Mouse (Mus musculus): ENCODE data around the gene Cyp4v3. TPM values are rescaled to one million over a fixed set of nuclear protein-coding genes. Genes with fewer than 3 reads are reported as not detected.

The Cyp4v3 gene
- polyA plus RNA-seq, 1 experiment from 2014 or later: 1.4 TPM

DNA sequence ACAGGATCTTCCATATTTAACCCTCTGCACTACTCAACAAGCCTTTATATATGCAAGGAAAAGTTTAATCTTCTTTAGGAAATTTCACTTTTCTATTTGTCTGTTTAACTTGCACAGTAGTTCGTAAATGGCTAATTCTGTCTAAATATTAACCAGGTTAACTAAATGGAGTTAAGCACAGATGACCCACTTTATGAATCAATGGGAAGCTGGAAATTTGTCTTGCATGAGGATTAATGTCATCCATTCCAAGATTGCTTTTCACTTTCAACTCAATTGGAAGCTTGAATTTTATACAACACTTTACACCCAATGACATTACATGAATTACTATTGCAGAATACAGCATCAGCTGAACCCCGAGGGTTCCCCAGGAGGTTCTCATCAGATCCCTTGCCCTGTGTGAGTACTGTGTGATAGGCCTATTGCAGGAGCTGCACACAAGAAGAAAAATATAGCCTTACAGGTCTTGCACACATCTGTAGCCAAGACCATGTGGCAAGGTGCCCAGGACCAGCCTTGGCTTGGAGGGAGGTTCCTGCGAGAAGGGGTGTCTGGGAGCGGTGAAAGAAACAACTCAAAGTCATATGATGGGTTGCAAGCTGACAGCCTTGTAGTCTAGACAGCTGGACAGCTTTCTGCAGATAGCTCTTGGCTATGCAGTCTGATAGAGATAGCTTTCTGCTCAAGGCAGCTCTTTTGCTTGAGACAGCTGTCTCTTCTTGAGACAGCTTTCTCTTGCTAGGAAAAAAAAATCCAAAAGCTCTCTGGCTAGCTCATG, 65.2 kb downstream of the Cyp4v3 start:
- Histone ChIP-seq H3K9me3 (ENCODE audit: control insufficient read depth, low read length) (no peaks in the 10 kb centered on the region), H3K9ac (ENCODE audit: low read length) (no peak overlapping the region), H3K4me1 (replicated peaks; ENCODE audit: control insufficient read depth, insufficient read depth, low read length) (no peaks in the 10 kb centered on the region), H3K4me2 (ENCODE audit: low read length) (no peak overlapping the region), H3K4me3 (ENCODE audit: low read depth, low read length) (no peak overlapping the region), H3K36me3 (ENCODE audit: control insufficient read depth, insufficient read depth, low read length) (no peaks in the 10 kb centered on the region), H3K27me3 (replicated peaks; ENCODE audit: control insufficient read depth, insufficient read depth, low read length) (no peaks in the 10 kb centered on the region), H3K27ac (ENCODE audit: low read depth) (no peak overlapping the region)
- DNase-seq (ENCODE audit: low spot score) (no peak), ATAC-seq (replicated peaks; ENCODE audit: low FRiP score, low TSS enrichment, low read depth) (no peak)
- 68% methylated on average over 4 of the region's 4 CpGs for WGBS

DNA sequence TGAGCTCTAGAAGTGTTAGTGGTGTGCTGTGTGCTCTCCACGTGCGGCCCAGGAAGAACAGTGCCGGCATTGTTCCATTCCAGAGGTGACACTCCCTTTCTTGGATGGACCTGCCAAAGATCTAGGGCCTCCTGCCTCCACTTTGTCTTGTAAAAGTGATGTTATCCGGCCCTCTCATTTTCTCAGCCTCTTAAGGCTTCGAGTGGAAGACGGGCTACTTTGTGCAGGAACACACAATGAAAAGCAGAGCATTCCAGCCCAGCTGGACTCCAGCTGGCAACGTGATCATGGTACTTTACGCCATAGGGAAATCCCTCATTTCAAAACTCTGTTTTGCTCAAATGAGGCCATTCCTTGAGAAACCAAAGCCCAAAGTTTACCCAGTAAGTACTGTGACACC, 66.0 kb downstream of the Cyp4v3 start:
- Histone ChIP-seq H3K4me2 (ENCODE audit: low read length) (no peak overlapping the region), H3K9me3 (ENCODE audit: control insufficient read depth, low read length) (no peaks in the 10 kb centered on the region), H3K27ac (ENCODE audit: low read depth) (no peak overlapping the region), H3K9ac (ENCODE audit: low read length) (no peak overlapping the region), H3K4me3 (ENCODE audit: low read depth, low read length) (no peak overlapping the region), H3K4me1 (replicated peaks; ENCODE audit: control insufficient read depth, insufficient read depth, low read length) (no peaks in the 10 kb centered on the region), H3K36me3 (ENCODE audit: control insufficient read depth, insufficient read depth, low read length) (no peaks in the 10 kb centered on the region), H3K27me3 (replicated peaks; ENCODE audit: control insufficient read depth, insufficient read depth, low read length) (no peaks in the 10 kb centered on the region)
- DNase-seq (ENCODE audit: low spot score): no peak
- ATAC-seq (replicated peaks; ENCODE audit: low FRiP score, low TSS enrichment, low read depth): no peak
- WGBS: 60% methylated on average over 8 of the region's 8 CpGs

DNA sequence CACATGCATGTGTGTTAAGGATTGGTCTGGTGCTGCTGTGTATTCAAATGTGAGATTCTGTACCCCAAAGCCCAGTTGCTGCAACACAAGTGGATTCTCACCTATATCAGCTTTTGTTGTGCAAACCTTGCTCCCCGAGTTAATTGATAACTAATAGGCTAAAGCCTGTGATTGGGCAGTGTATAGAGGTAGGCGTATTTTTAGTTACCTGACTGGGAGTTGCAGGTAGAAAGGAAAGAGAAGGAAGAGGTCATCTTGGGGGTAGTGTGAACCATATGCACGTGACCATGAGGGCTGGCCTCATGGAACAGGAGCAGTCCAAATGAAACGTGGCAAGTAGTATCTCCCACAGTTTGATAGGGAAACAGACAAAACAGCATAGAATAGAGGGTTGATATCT, 68.1 kb downstream of the Cyp4v3 start:
- Histone ChIP-seq H3K4me1 (replicated peaks; ENCODE audit: control insufficient read depth, insufficient read depth, low read length) (no peaks in the 10 kb centered on the region), H3K4me3 (ENCODE audit: low read depth, low read length) (no peak overlapping the region), H3K27me3 (replicated peaks; ENCODE audit: control insufficient read depth, insufficient read depth, low read length) (no peaks in the 10 kb centered on the region), H3K36me3 (ENCODE audit: control insufficient read depth, insufficient read depth, low read length) (no peaks in the 10 kb centered on the region), H3K9ac (ENCODE audit: low read length) (no peak overlapping the region), H3K9me3 (ENCODE audit: control insufficient read depth, low read length) (no peaks in the 10 kb centered on the region), H3K27ac (ENCODE audit: low read depth) (no peak overlapping the region), H3K4me2 (ENCODE audit: low read length) (no peak overlapping the region)
- no peak for DNase-seq (ENCODE audit: low spot score)
- 82% methylated on average over 4 of the region's 4 CpGs for WGBS
- no peak for ATAC-seq (replicated peaks; ENCODE audit: low FRiP score, low TSS enrichment, low read depth)

DNA sequence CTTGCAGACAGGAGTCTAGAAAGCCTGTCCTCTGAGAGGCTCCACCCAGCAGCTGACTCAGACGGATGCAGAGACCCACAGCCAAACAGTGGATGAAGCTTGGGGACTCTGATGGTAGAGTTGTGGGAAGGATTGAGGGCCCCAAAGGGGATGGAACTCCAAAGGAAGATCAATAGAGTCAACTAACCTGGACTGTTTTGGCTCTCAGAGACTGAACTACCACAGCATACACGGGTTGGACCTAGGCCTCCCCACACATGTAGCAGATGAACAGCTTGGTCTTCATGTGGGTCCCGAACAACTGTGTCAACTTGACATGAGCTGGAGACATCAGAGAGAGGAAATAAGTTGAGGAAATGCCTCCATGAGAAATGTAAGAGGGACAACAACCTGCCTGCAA, 70.2 kb downstream of the Cyp4v3 start:
- no peaks in the 10 kb centered on the region for H3K36me3 ChIP-seq (ENCODE audit: control insufficient read depth, insufficient read depth, low read length)
- no peaks in the 10 kb centered on the region for H3K9me3 ChIP-seq (ENCODE audit: control insufficient read depth, low read length)
- 87% methylated on average over 3 of the region's 3 CpGs for WGBS

DNA sequence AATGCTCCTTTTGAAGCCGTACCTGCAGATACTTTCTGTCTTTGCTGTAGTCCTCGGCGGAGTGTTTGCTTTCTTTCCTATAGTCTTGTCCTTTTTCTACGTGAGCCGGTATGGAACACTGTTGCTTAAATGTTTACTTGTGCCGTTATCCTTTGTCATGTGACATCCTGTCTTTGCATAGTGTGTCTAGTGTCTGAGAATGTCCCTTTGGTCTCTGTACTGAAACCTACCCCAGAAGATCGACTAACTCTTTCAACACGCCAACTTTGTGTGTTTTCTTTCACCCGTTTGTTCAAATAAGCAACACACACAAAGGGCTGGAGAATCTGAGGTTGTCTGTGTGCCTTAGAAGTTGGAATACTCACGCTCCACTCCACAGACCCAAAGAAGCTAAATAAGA, 71.1 kb downstream of the Cyp4v3 start, which contains the start of gene F11:
Gene F11 (minus strand): TSS at position 112 of the 400 bp plus-strand sequence.
- no peak within 1 kb of the TSS for H3K9ac ChIP-seq (ENCODE audit: low read length)
- WGBS: 77% methylated on average over 10 of the region's 10 CpGs
- no peak within 1 kb of the TSS for H3K27ac ChIP-seq (ENCODE audit: low read depth)
- no peaks in the 10 kb centered on the region for H3K4me1 ChIP-seq (replicated peaks; ENCODE audit: control insufficient read depth, insufficient read depth, low read length)
- no peak within 1 kb of the TSS for H3K4me3 ChIP-seq (ENCODE audit: low read depth, low read length)
- H3K4me2 ChIP-seq (ENCODE audit: low read length): no peak within 1 kb of the TSS
- ATAC-seq (replicated peaks; ENCODE audit: low FRiP score, low TSS enrichment, low read depth): no peak
- H3K27me3 ChIP-seq (replicated peaks; ENCODE audit: control insufficient read depth, insufficient read depth, low read length): no peaks in the 10 kb centered on the region
- no peaks in the 10 kb centered on the region for H3K36me3 ChIP-seq (ENCODE audit: control insufficient read depth, insufficient read depth, low read length)
- no peaks in the 10 kb centered on the region for H3K9me3 ChIP-seq (ENCODE audit: control insufficient read depth, low read length)
- no peak for DNase-seq (ENCODE audit: low spot score)

More for the DNA sequence above, 70.2 kb downstream of the Cyp4v3 start:
- no peak overlapping the region for H3K27ac ChIP-seq (ENCODE audit: low read depth)
- no peak for ATAC-seq (replicated peaks; ENCODE audit: low FRiP score, low TSS enrichment, low read depth)
- no peaks in the 10 kb centered on the region for H3K4me1 ChIP-seq (replicated peaks; ENCODE audit: control insufficient read depth, insufficient read depth, low read length)
- H3K4me2 ChIP-seq (ENCODE audit: low read length): no peak overlapping the region
- no peak overlapping the region for H3K9ac ChIP-seq (ENCODE audit: low read length)
- no peaks in the 10 kb centered on the region for H3K27me3 ChIP-seq (replicated peaks; ENCODE audit: control insufficient read depth, insufficient read depth, low read length)
- H3K4me3 ChIP-seq (ENCODE audit: low read depth, low read length): no peak overlapping the region
- no peak for DNase-seq (ENCODE audit: low spot score)

DNA sequence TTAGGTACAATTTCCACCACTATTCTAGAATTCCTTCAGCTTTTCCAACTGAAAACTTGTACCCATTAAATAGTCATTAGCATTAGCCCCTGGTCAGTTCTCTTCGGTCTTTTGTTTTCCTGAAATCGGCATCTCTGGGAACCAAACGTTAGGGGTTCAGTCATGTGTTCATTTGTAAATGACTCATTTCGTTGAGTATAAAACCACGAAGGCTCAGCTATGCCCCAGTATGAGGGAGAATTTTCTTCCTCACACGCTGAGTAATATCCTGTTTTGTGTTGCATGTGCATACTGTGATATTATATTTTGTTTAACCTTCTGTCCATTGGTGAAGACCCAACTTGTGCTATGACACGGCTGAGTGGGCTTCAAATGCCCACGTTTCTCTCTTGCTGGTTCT, 74.6 kb downstream of the Cyp4v3 start:
- 81% methylated on average over 8 of the region's 8 CpGs for WGBS
- Histone ChIP-seq H3K27ac (ENCODE audit: low read depth) (no peak overlapping the region), H3K36me3 (ENCODE audit: control insufficient read depth, insufficient read depth, low read length) (no peaks in the 10 kb centered on the region), H3K9ac (ENCODE audit: low read length) (no peak overlapping the region), H3K4me3 (ENCODE audit: low read depth, low read length) (no peak overlapping the region), H3K4me2 (ENCODE audit: low read length) (no peak overlapping the region), H3K4me1 (replicated peaks; ENCODE audit: control insufficient read depth, insufficient read depth, low read length) (no peaks in the 10 kb centered on the region), H3K27me3 (replicated peaks; ENCODE audit: control insufficient read depth, insufficient read depth, low read length) (no peaks in the 10 kb centered on the region), H3K9me3 (ENCODE audit: control insufficient read depth, low read length) (no peaks in the 10 kb centered on the region)
- no peak for DNase-seq (ENCODE audit: low spot score)
- ATAC-seq (replicated peaks; ENCODE audit: low FRiP score, low TSS enrichment, low read depth): no peak

DNA sequence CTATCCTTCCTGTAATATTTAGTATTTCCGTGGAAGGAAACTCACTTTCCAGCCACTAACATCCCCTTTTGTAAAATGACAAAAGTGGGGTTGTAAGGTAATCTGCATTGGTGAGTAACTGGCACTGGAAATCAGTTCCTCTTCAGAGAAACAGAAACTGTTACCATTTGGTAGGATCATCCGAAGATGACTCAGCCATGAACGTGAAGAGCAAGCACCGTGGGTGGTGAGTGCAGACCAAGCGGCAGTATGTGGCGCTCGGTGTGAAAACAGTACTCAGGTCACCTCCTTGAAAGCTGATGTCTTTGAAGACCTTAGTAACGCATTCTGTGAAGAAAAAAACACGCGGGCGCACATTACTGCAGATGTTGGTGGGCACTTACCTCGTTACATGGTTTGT, 78.0 kb downstream of the Cyp4v3 start:
- H3K4me2 ChIP-seq (ENCODE audit: low read length): no peak overlapping the region
- H3K9me3 ChIP-seq (ENCODE audit: control insufficient read depth, low read length): no peaks in the 10 kb centered on the region
- H3K4me3 ChIP-seq (ENCODE audit: low read depth, low read length): no peak overlapping the region
- no peaks in the 10 kb centered on the region for H3K4me1 ChIP-seq (replicated peaks; ENCODE audit: control insufficient read depth, insufficient read depth, low read length)
- no peaks in the 10 kb centered on the region for H3K36me3 ChIP-seq (ENCODE audit: control insufficient read depth, insufficient read depth, low read length)
- DNase-seq (ENCODE audit: low spot score): no peak
- H3K27ac ChIP-seq (ENCODE audit: low read depth): no peak overlapping the region
- no peaks in the 10 kb centered on the region for H3K27me3 ChIP-seq (replicated peaks; ENCODE audit: control insufficient read depth, insufficient read depth, low read length)
- 86% methylated on average over 12 of the region's 12 CpGs for WGBS
- no peak overlapping the region for H3K9ac ChIP-seq (ENCODE audit: low read length)
- ATAC-seq (replicated peaks; ENCODE audit: low FRiP score, low TSS enrichment, low read depth): no peak

Other genes starting within 250 kb of the Cyp4v3 start
- gene F11, start 71.2 kb downstream of the Cyp4v3 start, polyA plus RNA-seq (2014; fragmentation: Nextera tagmentation; extraction: Ambion mirVana): not detected in 2 replicates
- gene Klkb1, start 38.4 kb downstream of the Cyp4v3 start, polyA plus RNA-seq (2014; fragmentation: Nextera tagmentation; extraction: Ambion mirVana): not detected in 2 replicates
- gene Gm45753, start 24.8 kb downstream of the Cyp4v3 start, polyA plus RNA-seq (2014; fragmentation: Nextera tagmentation; extraction: Ambion mirVana): not detected in 2 replicates
- 12.5 and 15.8 TPM in 2 replicates for gene Fam149a, start 49.1 kb upstream of the Cyp4v3 start, polyA plus RNA-seq (2014; fragmentation: Nextera tagmentation; extraction: Ambion mirVana)
- gene Tlr3, start 77.9 kb upstream of the Cyp4v3 start, polyA plus RNA-seq (2014; fragmentation: Nextera tagmentation; extraction: Ambion mirVana): 1.2 and 2.4 TPM in 2 replicates
- gene Sorbs2, start 174.6 kb upstream of the Cyp4v3 start, polyA plus RNA-seq (2014; fragmentation: Nextera tagmentation; extraction: Ambion mirVana): 31.4 and 34.5 TPM in 2 replicates

Data from intestine, embryonic 14.5 days (tissue).